Mouse (Mus musculus): ENCODE measurements around the gene Apoa2.

The Apoa2 gene

DNA sequence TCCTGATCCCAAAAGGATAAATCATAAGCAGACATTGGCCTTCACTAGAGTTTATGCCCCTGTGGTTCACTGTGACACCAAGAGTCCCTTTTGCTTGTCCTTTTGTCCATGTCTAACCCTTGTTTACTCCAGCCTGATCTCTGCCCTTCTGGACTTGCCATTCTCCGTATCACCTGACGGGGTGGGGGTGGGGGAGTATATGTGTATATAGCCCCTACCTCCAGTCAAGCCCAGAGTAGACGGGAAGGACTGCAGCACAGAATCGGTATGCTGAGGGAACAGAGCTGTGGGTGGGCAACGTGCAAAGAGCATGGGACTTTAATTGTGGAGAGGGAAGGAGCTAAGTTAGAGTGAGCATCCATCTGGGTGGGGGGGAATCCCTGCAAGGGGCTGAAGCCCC lies at the start of gene Apoa2:
Gene Apoa2 (plus strand): TSS at position 198 of the 400 bp plus-strand sequence.
- no peak for DNase-seq

DNA sequence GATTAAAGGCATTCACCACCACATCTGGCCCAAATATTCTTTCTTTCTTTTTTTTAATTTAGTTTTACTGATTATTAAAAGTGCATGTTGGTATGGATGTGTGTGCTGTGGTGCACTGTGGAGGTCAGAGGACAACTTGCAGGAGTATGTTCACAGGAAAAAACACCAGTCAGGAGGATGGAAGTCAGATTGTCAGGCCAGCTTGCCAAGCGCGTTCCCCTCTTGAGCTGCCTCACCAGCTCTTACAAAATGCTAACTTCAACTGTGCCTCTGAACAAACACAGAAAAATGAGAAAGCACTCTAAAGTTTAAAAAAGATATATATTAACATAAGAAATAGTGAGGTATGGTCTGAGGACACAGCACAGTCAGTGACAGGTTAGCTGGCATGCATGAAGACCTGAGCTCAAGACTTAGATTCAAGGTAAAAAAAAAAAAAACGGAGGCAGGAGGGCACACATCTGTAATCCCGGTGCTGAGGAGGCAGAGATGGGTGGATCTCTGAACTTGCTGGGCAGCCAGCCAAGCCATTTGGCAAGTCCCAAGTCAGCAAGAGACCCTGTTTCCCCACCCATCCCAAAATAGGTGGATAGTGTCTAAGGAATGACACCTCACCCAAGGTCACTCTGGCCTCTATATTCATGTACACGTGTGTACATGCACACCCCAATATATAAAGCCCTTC lies 45.2 kb upstream of the Apoa2 start:
- DNase-seq, result no peak

DNA sequence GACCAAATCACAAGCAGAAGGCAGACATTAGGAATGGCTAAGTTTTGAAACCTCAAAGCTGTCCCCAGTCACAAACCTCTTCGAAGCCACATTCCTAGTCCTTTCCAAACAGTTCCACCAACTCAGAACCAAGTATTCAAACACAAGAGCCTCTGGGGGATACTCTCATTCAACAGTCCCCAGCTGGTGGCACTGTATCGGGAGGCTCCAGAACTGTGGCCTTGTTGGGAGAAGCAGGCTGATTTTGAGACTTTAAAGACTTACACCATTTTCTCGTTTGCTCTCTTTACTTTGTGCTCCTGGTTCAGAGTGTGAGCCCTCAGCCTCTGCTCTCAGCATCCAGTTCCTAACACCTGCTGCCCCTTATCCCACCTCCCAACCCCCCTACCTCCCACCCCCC lies 41.8 kb upstream of the Apoa2 start:
- no peak for DNase-seq

DNA sequence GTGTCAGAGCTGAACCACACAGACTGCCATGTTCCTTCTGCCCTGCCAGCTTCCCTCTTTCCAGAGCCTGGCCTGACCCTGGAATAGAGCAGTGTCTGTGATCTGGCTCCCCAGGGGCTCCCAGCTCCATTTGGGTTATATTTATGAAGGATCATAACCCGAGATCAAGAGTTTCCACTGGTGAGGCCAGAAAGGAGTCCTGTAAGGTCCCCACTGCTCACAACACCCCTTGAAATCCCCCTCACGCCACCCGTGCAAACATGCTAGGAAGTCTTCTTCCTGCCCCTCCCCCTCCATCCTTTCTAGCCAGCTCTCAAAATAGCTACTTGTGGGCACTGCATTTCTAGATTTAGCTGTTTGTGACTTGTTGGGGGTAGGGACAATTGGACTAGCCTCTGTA lies 41.2 kb upstream of the Apoa2 start:
- no peak for DNase-seq

DNA sequence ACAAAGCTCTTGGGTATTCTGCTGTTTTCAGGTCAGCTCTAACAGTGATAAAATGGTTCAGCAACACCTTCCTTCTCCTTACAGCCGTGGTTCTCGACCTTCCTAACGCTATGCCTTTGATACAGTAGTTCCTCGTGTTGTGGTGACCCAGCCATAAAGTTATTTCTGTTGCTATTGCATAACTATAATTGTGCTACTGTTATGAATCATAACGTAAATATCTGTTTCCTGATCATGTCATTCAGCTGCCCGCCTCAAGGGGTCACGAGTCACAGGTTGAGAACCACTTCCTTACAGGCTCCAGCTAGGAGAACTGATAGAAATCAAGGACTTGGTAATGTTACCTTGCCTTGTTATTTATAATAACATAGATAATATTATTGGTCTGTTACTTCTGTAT lies 40.5 kb upstream of the Apoa2 start:
- DNase-seq, result no peak

DNA sequence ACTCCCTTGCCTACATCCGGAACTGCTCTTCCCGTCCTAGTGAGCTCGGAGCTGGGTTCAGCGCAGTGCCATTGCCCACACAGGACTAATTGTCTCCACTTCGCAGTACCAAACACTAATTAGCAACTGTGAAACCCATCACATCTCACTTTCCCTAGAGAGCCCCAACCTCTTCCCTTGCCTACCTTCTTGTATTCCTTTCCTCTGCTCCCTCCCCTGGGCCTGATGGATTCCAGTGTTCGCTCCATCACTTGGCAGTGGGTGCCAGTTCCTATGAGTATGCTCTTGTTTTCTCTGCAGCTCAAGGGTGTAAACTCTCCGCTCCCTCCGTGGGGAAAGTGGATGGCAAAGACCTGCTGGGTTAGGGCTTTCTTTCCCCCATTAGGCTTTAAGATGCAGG lies 39.2 kb upstream of the Apoa2 start:
- DNase-seq, result no peak

DNA sequence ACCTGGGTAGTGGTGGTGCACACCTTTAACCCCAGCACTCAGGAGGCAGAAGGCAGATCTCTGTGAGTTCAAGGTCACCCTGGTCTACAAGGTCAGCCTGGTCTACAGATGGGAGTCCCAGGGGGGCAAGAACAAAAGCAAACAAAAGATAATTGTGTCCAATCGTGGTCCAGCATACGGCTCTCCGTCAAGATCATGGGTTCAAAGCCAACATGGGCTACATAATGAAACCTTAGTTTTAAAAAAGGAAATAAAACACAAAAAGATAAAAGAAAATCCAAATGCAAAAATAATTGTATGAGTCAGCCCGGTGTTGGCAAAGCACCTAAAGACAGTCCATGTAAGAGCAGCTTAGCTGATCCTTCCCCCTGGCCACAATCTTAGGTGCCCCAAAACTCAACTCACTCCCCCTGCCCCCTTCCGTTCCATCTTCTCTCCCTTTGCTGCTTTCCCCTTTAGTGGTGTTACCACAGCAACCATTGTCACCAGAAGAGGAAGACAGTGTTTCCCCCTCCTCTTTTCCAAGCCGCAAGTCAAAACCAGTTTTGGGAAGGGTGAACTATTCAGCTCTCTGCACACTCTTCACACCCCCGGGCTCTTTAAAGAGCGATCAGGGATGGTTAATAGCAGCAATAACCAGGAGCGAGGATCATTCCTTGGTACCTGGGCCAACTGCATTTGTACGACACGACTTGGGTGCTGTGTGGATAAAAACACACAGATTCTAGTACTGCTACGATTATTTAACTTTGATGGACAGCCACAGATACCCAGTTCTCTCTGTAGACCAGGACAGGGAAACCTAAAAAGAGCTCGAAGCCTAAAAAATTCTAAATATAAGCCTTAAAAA lies 36.8 kb upstream of the Apoa2 start:
- DNase-seq, result no peak

DNA sequence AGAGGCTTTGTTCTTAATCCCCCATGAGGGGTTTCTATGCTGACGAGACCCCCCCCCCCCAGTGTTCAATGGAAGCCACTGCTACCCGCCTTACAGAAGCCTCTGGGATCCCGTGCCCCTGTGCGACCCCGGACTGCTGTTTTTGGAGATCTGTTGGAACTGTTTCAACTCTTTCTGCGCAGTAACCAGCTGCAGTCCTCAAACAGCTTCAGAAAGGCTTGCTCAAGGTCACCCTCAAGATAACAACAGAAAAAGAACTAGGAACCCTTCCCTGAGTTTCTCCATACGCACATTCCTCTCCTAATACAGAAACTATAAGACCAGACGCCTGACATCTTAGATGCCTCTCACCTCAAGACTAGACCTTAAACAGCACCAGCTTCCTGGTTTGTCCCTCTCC lies 35.8 kb upstream of the Apoa2 start:
- no peak for DNase-seq

DNA sequence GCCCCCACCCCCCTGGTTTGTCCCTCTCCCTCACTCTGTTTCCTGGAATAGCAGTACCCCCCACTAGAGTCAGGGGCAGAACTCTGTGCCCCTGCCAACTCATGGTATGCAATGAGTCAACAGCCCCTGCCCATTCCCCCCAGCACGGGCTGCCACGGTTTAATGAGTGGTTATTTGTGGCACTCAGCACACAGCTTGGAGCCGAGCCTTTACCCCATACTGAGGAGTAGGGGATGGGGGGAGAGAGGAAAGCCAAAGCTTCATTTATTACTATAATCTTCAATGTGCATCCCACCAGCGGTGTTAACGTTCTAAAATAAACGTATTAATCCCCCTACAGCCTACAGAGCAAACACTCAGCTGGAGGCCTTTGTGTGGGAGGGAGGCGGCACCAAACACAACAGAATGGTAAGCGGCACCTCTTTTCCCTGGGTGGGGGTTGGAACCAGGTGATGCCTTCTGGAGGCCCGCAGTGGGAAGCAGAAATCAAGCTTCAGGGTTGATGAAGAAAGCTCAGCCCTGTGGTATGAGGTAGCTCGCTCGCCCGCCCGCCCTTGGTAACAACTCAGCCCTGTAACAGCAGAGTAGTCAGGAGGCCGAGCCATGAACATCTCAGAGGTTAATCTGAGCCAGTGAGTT lies 35.3 kb upstream of the Apoa2 start:
- peak; percentile 15 to 32 for DNase-seq

DNA sequence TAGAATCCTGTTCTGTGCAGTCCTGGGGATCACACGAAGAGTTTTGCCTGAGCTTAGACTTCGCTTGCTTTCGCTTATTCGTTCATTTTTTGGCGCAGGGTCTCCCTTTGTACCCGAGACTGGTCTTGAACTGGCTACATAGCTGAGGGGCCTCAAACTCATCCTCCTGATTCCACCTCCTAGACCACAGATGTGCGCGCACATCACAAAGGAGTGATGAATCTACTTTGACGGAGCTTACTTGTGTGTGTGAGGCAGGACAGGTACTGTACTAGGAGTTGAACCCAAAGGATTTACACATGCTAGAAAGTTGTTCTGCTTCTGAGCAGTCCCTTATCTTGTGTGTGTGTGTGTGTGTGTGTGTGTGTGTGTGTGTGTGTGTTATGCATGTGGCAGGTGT lies 34.0 kb upstream of the Apoa2 start:
- DNase-seq, result no peak

DNA sequence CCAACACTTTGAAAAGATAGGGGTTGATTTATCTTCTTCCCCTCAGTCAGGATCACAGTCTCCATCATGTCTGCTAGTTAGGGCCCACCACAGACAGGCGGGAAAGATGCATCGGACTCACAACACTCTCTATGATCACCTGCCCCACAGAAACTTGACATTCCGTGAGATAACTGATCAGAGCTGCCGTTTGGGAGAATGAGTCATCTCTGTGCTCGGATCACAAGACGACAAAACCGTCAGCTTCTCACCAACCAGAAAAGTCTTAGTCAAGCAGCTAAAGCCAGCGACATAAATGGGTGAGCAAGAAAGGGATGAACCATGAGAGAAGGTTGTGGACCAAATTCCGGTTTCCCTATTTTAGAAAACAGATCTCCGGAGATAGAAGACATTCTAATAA lies 32.6 kb upstream of the Apoa2 start:
- DNase-seq, result no peak

DNA sequence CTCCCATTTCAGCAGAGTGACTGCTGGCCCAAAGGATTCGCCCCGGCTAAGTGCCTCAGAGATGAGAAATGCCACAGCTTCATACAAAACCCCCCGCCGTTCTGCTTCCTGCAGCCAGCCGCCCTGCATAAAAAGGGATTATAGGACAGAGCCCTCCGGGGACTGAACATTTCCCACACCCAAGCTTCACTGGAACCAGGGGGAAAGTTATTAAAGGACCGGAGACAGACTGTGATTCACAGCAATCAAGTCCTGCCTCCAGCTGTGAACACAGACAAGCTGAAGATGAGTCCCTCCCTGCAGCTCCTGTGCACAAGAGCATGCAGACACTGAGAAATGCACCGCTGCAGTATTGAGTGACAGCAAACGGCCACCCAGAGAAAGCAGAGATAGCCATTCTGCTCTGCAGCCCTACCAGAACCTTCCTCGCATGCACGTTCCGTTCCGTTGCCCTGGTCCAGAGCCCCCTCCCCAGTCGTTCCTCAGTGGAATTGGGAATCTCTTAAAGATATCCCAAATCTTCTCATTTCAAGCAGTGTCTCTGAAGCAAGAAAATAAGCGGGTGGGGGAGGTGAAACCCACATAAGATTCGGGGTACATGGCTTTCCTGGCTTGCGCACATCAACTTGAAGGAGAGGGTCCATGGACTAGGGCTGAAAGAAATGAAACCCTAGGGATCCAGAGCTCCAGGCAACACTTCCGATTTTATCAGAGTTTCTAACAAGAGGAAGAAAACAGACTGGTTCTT lies 31.6 kb upstream of the Apoa2 start:
- peak in 1 of 2 experiments; percentile 20 for DNase-seq

DNA sequence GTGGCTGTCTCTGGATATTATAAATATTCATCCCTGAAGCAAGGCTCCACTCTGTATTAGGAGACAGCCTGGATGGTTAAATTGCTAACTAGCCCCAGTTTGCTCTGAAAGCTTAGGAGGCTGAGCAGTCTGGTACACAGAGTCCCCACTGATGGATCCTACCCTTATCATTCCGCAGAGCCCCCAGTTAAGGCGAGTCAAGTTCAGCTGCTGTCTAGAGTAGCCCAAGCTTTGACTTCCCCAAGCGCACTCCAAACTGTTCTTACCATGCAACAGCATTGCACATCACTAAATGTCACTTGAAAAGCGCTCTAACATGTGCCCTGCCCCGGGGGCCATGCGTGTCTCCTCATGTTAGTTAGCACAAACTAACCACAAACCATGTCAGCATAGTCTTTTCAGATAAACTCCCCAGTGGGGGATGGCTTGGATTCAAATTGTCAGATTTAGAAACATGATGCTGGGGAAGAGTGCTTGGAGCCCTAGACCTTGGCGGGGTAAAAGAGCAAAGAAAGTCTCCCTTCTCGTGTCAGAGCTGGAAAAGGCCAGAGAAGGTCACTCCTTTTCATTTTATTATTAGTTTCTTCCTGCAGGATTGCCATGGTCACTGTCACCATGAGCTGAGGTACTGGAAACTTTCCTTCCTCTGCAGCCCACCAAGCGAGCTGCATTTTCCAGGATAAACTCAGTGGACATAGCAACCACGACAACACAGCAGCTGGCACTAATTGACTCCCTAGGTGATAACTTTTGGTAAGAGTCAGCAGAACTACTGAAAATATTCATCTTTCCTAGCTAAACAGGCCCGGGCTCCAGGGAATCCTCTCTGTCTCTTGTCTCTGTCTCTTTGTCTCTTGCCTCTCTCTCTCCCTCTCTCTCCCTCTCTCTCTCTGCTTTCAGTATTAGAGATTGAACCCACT lies 30.7 kb upstream of the Apoa2 start:
- DNase-seq, result no peak

DNA sequence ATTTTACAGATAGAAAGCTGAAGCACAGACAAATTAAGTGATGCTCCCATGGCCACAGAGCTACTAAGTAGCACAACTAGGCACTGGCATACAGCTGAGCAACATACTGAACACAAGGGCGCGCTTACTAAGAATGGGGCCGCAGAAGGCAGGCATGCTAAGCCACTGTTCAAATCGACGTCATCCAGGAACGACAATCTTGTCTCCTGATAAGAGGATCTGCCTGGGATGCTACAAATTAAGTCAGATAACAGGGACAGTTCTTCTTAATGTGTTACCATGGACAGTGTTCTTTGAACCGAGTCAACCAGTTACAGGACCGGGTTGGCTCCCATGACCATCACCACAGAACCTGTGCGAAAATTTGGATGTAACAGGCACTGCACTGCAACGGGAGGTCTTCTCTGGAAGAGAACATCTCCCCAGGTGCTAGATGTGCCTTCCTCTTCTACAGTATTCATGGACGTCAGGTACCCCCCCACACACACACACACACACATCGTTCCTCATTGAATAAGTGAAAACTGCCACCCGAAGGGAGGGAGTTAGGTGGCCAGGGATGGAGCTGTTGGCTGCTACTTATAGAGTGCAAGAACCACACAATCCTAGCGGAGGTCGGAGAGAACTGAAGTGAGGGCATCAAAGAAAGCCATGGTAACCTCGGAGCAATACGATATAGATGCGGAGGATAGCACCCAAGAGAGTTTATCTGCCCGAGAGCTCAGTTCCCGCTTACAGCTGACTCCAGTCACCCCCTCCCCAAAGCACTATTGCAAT lies 29.6 kb upstream of the Apoa2 start:
- no peak for DNase-seq

DNA sequence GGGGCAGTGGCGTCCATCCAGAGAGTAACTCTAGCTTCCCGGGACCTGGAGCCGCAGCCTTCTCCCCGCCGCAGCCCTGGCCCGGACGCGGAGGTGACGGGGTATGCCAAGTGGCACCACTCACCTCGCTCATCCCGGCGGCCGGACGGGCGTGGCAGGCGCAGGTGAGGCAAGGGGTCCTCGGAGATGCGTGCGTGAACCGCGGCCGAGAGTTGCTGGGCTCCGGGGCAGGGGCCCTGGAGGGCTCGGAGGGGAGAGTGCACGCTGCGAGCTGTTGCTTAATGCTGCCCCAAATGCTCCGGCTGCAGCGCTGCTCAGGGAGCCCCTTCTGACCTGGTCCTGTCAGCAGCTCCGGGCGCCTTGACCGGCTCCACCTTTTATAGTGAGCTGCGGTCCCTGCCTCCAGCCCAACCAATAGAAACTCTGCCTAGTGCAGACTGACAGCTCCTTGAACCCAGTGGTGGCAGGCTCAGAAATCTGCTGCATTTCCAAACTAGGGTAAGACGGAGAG lies 28.9 kb upstream of the Apoa2 start, which contains the start of gene Pcp4l1:
Gene Pcp4l1 (minus strand): TSS at position 382 of the 511 bp plus-strand sequence.
- DNase-seq, result peak; percentile 75 to 76

DNA sequence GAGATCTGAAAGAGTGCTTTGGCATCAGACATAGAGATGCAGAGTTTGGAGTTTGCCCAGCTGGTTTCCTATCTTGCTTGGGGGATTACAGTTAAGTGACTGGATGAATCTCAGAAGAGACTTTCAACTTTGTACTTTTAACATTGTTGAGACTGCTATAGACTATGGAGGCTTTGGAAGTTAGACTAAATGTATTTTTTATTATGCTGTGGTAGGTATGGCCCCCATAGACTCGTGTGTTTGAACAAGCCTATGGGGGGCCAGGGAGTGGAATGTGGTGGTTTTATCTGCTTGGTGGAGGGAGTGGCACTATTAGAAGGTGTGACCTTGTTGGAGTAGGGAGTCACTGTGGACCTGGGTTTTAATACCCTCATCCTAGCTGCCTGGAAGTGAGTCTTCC lies 25.3 kb upstream of the Apoa2 start:
- no peak for DNase-seq

DNA sequence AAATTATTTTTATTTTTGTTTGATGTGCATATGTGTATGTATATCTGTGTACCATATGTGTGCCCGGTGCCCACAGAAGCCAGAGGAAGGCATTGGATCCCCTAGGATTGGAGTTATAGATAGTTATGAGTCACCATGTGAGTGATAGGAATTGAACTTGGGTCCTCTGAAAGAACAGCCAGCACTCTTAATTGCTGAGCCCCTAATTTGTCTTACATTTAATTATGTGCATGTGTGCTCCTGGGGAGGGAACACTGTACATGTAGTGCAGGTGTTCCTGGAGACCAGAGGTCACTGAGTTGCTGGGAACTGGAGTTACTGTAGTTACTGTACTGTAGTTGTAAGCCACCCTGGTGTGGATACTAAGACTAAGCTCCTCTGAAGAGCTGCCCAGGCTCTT lies 24.1 kb upstream of the Apoa2 start:
- no peak for DNase-seq

DNA sequence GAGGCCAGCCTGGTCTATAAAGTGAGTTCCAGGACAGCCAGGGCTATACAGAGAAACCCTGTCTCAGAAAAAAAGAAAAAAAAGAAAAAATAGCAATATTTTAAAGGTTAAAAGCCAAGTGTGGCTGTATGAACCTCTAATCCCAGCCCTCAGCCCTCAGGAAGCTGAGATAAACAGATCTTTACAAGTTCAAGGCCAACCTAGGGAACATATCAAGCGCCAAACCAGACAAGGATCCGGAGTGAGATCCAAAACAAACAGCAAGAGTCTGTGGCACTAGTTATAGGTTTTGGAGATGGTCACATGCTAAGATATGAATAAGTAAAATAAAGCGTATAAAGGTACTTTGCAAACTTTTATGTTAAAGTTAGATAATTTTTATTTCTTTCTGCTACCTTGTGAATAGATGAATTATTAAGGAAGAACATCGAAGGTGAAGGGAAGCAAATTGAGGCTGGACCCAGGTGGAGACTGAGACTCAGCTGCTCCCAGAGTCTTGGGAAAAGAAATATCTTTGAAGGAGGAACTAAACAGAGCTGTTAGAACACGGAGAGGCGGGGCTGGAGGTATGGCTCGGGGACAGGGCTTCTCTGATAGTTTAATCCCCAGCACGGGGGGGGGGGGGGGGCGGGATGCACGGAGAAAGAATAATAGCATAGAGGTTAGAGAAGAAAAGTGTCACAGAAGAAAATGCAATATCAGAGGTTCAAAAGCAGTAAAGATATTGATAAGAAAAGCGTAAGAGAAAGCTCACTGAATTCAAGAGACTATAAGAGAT lies 21.2 kb upstream of the Apoa2 start:
- no peak for DNase-seq

DNA sequence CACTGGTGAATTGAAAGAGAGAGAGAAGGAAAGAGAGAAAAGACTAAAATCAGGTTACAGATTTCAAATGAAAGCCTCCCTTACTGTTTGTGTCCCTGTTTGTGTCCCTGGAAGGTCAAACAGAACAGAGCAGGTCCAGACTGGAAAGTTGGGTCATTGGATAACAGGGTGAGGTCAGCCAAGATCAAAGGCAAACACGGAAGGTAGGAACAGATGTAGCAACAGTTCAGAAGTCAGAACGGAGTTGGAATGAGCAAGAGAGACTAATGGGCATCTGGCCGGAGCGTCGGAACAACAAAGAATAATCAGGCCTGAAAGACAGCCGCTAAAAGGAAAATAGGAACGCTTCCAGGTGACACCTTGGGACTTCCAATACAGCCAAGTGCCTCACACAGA lies 20.6 kb upstream of the Apoa2 start:
- no peak for DNase-seq
